Mouse (Mus musculus): ENCODE data around the gene Tecr. TPM values are rescaled to one million over a fixed set of nuclear protein-coding genes. Genes with fewer than 3 reads are reported as not detected.

Tecr gene
- 683 and 712 TPM in 2 replicates for polyA plus RNA-seq (2015; fragmentation: Nextera tagmentation; extraction: Ambion mirVana)

GRCm38 (mm10) chr8:83607661-83608397, at the start of gene Tecr, which contains the start of gene Dnajb1:
TSS of gene Tecr (minus strand) at chr8:83607971.
TSS of gene Dnajb1 (plus strand) at chr8:83608193.
- H3K4me2 ChIP-seq (replicated peaks), result peak within 1 kb of the TSS; percentile 74
- H3K9ac ChIP-seq (replicated peaks), result peak within 1 kb of the TSS; percentile 77
- WGBS, result under 1% methylated on average over 69 of the region's 69 CpGs
- H3K27me3 ChIP-seq, result no peaks in the 10 kb centered on the region
- peaks cover 18% of the 10 kb centered on the region for H3K4me1 ChIP-seq
- peaks cover 28% of the 10 kb centered on the region for H3K36me3 ChIP-seq
- peak within 1 kb of the TSS; percentile 97 for H3K27ac ChIP-seq (replicated peaks)
- peak within 1 kb of the TSS; percentile 70 for H3K4me3 ChIP-seq
- no peaks in the 10 kb centered on the region for H3K9me3 ChIP-seq
- ATAC-seq (replicated peaks), result peak; percentile 98

- Histone ChIP-seq H3K4me3 (no peak overlapping the region), H3K27ac (replicated peaks) (no peak overlapping the region), H3K27me3 (no peaks in the 10 kb centered on the region), H3K4me2 (replicated peaks) (no peak overlapping the region), H3K9ac (replicated peaks) (no peak overlapping the region), H3K4me1 (peaks cover 44% of the 10 kb centered on the region), H3K9me3 (no peaks in the 10 kb centered on the region), H3K36me3 (no peaks in the 10 kb centered on the region; the same call in 1 of the 2 replicates)
- 88% methylated on average over 13 of the region's 13 CpGs for WGBS
- no peak for ATAC-seq (replicated peaks)
These were observed 48.9 kb upstream of the Tecr start for GRCm38 (mm10) chr8:83656484-83657246.

- H3K27ac ChIP-seq (replicated peaks), result no peak overlapping the region
- no peaks in the 10 kb centered on the region for H3K9me3 ChIP-seq
- no peaks in the 10 kb centered on the region; the same call in 1 of the 2 replicates for H3K36me3 ChIP-seq
- no peaks in the 10 kb centered on the region for H3K27me3 ChIP-seq
- H3K4me2 ChIP-seq (replicated peaks), result no peak overlapping the region
- no peak for ATAC-seq (replicated peaks)
- 91% methylated on average over 9 of the region's 9 CpGs for WGBS
- H3K9ac ChIP-seq (replicated peaks), result no peak overlapping the region
- H3K4me1 ChIP-seq, result peaks cover 41% of the 10 kb centered on the region
- no peak overlapping the region for H3K4me3 ChIP-seq
These were observed 48.3 kb upstream of the Tecr start for GRCm38 (mm10) chr8:83656043-83656442.

- no peak overlapping the region for H3K27ac ChIP-seq (replicated peaks)
- ATAC-seq (replicated peaks), result no peak
- H3K4me2 ChIP-seq (replicated peaks), result no peak overlapping the region
- peaks cover 27% of the 10 kb centered on the region for H3K4me1 ChIP-seq
- no peak overlapping the region for H3K9ac ChIP-seq (replicated peaks)
- 94% methylated on average over 6 of the region's 6 CpGs for WGBS
- H3K27me3 ChIP-seq, result no peaks in the 10 kb centered on the region
- no peaks in the 10 kb centered on the region for H3K9me3 ChIP-seq
- H3K4me3 ChIP-seq, result no peak overlapping the region
- no peaks in the 10 kb centered on the region; the same call in 1 of the 2 replicates for H3K36me3 ChIP-seq
These were observed 47.0 kb upstream of the Tecr start for GRCm38 (mm10) chr8:83654725-83655124.

GRCm38 (mm10) chr8:83653662-83654017, 45.9 kb upstream of the Tecr start:
- peaks cover 25% of the 10 kb centered on the region for H3K4me1 ChIP-seq
- peak overlapping the region; percentile 64 for H3K4me3 ChIP-seq
- H3K4me2 ChIP-seq (replicated peaks), result peak overlapping the region; percentile 71
- WGBS, result 50% methylated on average over 10 of the region's 10 CpGs
- no peak overlapping the region for H3K27ac ChIP-seq (replicated peaks)
- H3K9ac ChIP-seq (replicated peaks), result peak overlapping the region; percentile 67
- no peak for ATAC-seq (replicated peaks)
- H3K9me3 ChIP-seq, result no peaks in the 10 kb centered on the region
- H3K27me3 ChIP-seq, result no peaks in the 10 kb centered on the region
- H3K36me3 ChIP-seq, result no peaks in the 10 kb centered on the region; the same call in 1 of the 2 replicates

GRCm38 (mm10) chr8:83652744-83653661, 45.2 kb upstream of the Tecr start:
- peak overlapping the region; percentile 38 for H3K27ac ChIP-seq (replicated peaks)
- peak overlapping the region; percentile 64 for H3K4me3 ChIP-seq
- H3K27me3 ChIP-seq, result no peaks in the 10 kb centered on the region
- 3% methylated on average over 46 of the region's 46 CpGs for WGBS
- H3K4me2 ChIP-seq (replicated peaks), result peak overlapping the region; percentile 71
- H3K36me3 ChIP-seq, result no peaks in the 10 kb centered on the region; the same call in 1 of the 2 replicates
- peak overlapping the region; percentile 67 for H3K9ac ChIP-seq (replicated peaks)
- peaks cover 25% of the 10 kb centered on the region for H3K4me1 ChIP-seq
- ATAC-seq (replicated peaks), result no peak; the same call in 1 of the 2 replicates
- no peaks in the 10 kb centered on the region for H3K9me3 ChIP-seq

- H3K27me3 ChIP-seq, result no peaks in the 10 kb centered on the region
- peak within 1 kb of the TSS; percentile 71 for H3K4me2 ChIP-seq (replicated peaks)
- H3K27ac ChIP-seq (replicated peaks), result peak within 1 kb of the TSS; percentile 95
- peak within 1 kb of the TSS; percentile 64 for H3K4me3 ChIP-seq
- WGBS, result 3% methylated on average over 50 of the region's 50 CpGs
- peak within 1 kb of the TSS; percentile 86 for H3K9ac ChIP-seq (replicated peaks)
- H3K36me3 ChIP-seq, result no peaks in the 10 kb centered on the region
- H3K9me3 ChIP-seq, result no peaks in the 10 kb centered on the region
- ATAC-seq (replicated peaks), result peak; percentile 98
- H3K4me1 ChIP-seq, result peaks cover 25% of the 10 kb centered on the region
These were observed 44.4 kb upstream of the Tecr start, which contains the start of gene Gipc1 for GRCm38 (mm10) chr8:83652030-83652743. TSS of gene Gipc1 (plus strand) at chr8:83652677.

- Histone ChIP-seq H3K9ac (replicated peaks) (no peak overlapping the region), H3K9me3 (no peaks in the 10 kb centered on the region), H3K4me1 (peaks cover 19% of the 10 kb centered on the region), H3K36me3 (no peaks in the 10 kb centered on the region), H3K4me3 (no peak overlapping the region), H3K4me2 (replicated peaks) (no peak overlapping the region), H3K27me3 (no peaks in the 10 kb centered on the region), H3K27ac (replicated peaks) (no peak overlapping the region)
- no peak for ATAC-seq (replicated peaks)
- whole genome bisulfite sequencing, result 96% methylated on average over 6 of the region's 6 CpGs
These were observed 41.9 kb upstream of the Tecr start for GRCm38 (mm10) chr8:83649699-83650098.

- Histone ChIP-seq H3K4me2 (replicated peaks) (no peak overlapping the region), H3K27ac (replicated peaks) (no peak overlapping the region), H3K9me3 (no peaks in the 10 kb centered on the region), H3K4me3 (no peak overlapping the region), H3K4me1 (peaks cover 6% of the 10 kb centered on the region), H3K27me3 (no peaks in the 10 kb centered on the region), H3K36me3 (no peaks in the 10 kb centered on the region), H3K9ac (replicated peaks) (no peak overlapping the region)
- ATAC-seq (replicated peaks), result no peak
- 91% methylated on average over 4 of the region's 4 CpGs for WGBS
These were observed 40.3 kb upstream of the Tecr start for GRCm38 (mm10) chr8:83648031-83648430.

- WGBS, result 97% methylated on average over 11 of the region's 11 CpGs
- H3K27ac ChIP-seq (replicated peaks), result no peak overlapping the region
- no peaks in the 10 kb centered on the region for H3K36me3 ChIP-seq
- no peak overlapping the region for H3K4me3 ChIP-seq
- no peak for ATAC-seq (replicated peaks)
- peaks cover 4% of the 10 kb centered on the region; the same call in 1 of the 2 replicates for H3K4me1 ChIP-seq
- H3K9ac ChIP-seq (replicated peaks), result no peak overlapping the region
- H3K9me3 ChIP-seq, result no peaks in the 10 kb centered on the region
- H3K27me3 ChIP-seq, result no peaks in the 10 kb centered on the region
- no peak overlapping the region for H3K4me2 ChIP-seq (replicated peaks)
These were observed 39.7 kb upstream of the Tecr start for GRCm38 (mm10) chr8:83647511-83647910.

GRCm38 (mm10) chr8:83639649-83640048, 31.9 kb upstream of the Tecr start:
- Histone ChIP-seq H3K4me3 (no peak overlapping the region), H3K9ac (replicated peaks) (no peak overlapping the region), H3K4me2 (replicated peaks) (no peak overlapping the region), H3K27ac (replicated peaks) (no peak overlapping the region), H3K36me3 (no peaks in the 10 kb centered on the region), H3K4me1 (no peaks in the 10 kb centered on the region), H3K9me3 (0 out of 2 replicates have a peak, but pooled peaks cover 4% of the 10 kb centered on the region), H3K27me3 (no peaks in the 10 kb centered on the region)
- ATAC-seq (replicated peaks), result no peak
- 64% methylated on average over 5 of the region's 5 CpGs for WGBS

Measured in forebrain, embryonic 15.5 days (tissue).